Mouse (Mus musculus) frontal cortex, postnatal 36 days (tissue): ENCODE data around the gene Esm1.
"Not testable (repeated sequence)": the region's sequence is repeated elsewhere in the genome, so short reads cannot be mapped to it uniquely, and the experiment has no call there.

Experiments
- DNase-seq, 2 experiments: peaks; one replicate each; pipeline ENCODE4 v3.0.0; 2022; ENCODE audit warnings: low spot score in 2 of 2

Gene Esm1

GRCm38 (mm10) chr13:113227666-113228463, 18.4 kb downstream of the Esm1 start:
- no peak for DNase-seq

GRCm38 (mm10) chr13:113242129-113242528, 32.7 kb downstream of the Esm1 start:
- DNase-seq: no peak

DNA sequence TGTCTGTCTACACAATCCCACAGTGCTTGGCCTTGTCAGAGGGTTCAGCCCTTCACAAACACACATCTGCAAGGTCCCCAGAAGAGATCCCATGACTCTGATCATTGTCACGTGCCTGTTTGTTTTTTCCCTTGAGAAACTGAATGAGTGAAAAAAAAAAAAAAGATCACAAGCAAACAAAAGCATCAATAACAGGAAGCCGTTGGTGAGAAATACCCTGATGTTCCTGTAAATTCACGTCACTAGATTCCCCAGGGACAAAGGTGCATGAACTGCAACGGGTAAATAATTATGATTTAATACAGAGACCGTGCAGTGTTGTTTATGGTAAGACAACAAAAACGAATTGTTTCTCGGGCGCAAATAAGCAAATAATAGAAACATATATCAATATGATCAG, 35.6 kb downstream of the Esm1 start:
- no peak for DNase-seq

- not testable (repeated sequence) for DNase-seq
Measured at GRCm38 (mm10) chr13:113252580-113252979, 43.1 kb downstream of the Esm1 start.

GRCm38 (mm10) chr13:113256766-113257165, 47.3 kb downstream of the Esm1 start:
- DNase-seq: no peak

DNA sequence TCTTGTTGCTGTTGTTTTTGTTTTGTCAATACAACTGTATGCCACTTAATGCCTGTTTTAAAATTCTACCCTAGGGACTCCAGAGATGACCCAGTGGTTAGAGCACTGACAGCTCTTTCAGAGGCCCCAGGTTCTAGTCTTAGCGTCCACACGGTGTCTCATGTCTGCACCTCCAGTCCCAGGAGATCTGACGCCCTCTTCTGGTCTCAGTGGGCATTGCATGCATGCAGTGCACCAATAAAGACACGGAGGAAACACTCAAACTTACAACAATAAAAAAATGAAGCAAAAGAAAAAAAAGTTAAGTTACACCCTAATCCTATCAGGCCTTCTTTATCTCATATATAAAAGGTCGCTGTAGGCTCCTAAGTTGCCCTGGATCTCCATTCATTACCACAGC, 47.7 kb downstream of the Esm1 start:
- no peak for DNase-seq

DNA sequence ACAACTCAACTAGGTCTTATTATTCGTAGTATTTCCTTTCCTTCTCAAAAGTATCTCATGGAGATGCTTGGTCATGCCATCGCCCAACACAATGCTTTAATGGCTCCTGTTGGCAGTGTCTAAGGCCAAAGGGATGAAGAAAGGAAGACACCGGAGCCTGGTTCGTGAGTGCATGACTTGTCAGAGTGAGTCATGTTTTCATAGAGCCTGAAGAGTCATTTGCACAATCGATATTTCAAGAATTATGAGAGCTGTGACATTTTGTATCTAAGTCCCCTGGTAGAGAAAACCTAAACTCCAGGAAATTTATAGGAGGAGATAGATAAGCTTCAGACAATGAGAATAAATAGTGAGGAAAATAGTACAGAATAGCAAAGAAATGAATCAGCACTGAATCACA, 49.8 kb downstream of the Esm1 start:
- no peak for DNase-seq

DNA sequence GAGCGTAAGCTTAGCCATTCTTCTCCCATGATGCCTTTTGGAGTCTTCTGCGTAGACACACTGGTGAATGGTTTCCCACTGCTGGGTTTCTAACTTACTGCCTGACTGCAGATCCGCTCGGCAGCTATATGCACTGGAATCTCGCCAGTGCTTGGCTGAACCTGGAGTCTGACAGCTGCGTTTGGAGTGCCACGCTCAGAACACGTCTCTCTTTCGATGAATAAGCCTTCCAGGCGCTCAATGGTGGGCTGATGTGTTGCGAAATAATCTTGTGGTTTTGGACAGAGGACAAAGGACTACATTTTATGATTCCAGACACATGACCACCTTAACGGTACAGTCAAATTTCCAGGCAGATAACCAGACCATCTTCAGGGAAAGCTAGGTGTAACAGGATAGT, 53.4 kb downstream of the Esm1 start:
- peak; percentile 34 to 43 for DNase-seq

- peak; percentile 57 to 65 for DNase-seq
Measured at GRCm38 (mm10) chr13:113265257-113265656, 55.8 kb downstream of the Esm1 start.

DNA sequence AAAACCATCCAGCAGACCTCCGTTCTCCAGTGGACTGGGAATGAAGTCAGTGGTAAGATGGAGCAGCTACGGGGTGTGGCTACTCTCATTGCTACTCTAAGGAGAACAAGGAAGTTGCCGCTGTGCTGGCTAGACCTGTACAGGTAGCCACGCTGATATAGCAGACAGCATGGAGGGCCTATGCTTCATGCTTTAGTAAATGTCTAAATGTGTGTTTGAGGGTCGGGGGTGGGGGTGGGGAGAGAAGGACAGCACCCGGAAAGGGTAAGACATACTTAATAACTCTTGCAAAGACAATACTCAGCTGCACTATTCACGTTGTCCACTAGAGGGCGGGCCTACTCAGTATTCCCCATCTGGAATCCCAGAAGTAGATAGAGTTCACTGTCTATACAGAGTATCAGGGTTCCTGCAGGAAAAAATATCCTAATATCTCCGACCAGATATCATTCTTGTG, 57.1 kb downstream of the Esm1 start:
- DNase-seq: peak; percentile 75 to 79

- DNase-seq: no peak
Measured at GRCm38 (mm10) chr13:113267204-113267603, 57.7 kb downstream of the Esm1 start.
